Mouse (Mus musculus) limb, embryonic 13.5 days (tissue): ENCODE data around the gene Gm20388. TPM values are rescaled to one million over a fixed set of nuclear protein-coding genes. Genes with fewer than 3 reads are reported as not detected.
A peak's percentile ranks its signal among the peaks of the same experiment; 100 is the strongest.

Experiments
- ATAC-seq: fragments of 200-750 bp; cut with Nextera tagmentation; 2 replicates; pipeline ENCODE4 v1.8.0; 2017; ENCODE audit warnings: low read depth, moderate number of reproducible peaks, moderate TSS enrichment; ENCODE audit not compliant: low FRiP score
- H3K27ac ChIP-seq: fragments of 300-500 bp; sonication (generic); 2 replicates; pipeline ENCODE4 v1.5.1; 2015; ENCODE audit warnings: inconsistent platforms, mild to moderate bottlenecking, moderate library complexity
- H3K27me3 ChIP-seq: fragments of 300-500 bp; sonication (generic); 2 replicates; pipeline ENCODE4 v1.6.1; 2015; ENCODE audit warnings: mild to moderate bottlenecking, inconsistent platforms
- H3K36me3 ChIP-seq: fragments of 300-500 bp; sonication (generic); 2 replicates; pipeline ENCODE4 v1.6.1; 2015; ENCODE audit warnings: inconsistent platforms, mild to moderate bottlenecking, moderate library complexity
- H3K4me1 ChIP-seq: fragments of 300-500 bp; sonication (generic); 2 replicates; pipeline ENCODE4 v1.6.1; 2015; ENCODE audit warnings: inconsistent platforms
- H3K4me2 ChIP-seq: fragments of 300-500 bp; sonication (generic); replicated peaks from 2 replicates; pipeline ENCODE4 v1.6.1; 2015; ENCODE audit warnings: inconsistent platforms, mild to moderate bottlenecking, moderate library complexity
- H3K4me3 ChIP-seq: fragments of 300-500 bp; sonication (generic); 2 replicates; pipeline ENCODE4 v1.5.1; 2015; ENCODE audit warnings: moderate library complexity, mild to moderate bottlenecking, inconsistent platforms
- H3K9ac ChIP-seq: fragments of 300-500 bp; sonication (generic); 2 replicates; pipeline ENCODE4 v1.6.1; 2015; ENCODE audit warnings: mild to moderate bottlenecking, inconsistent platforms
- H3K9me3 ChIP-seq: fragments of 300-500 bp; sonication (generic); 2 replicates; pipeline ENCODE4 v1.6.1; 2016; ENCODE audit warnings: inconsistent platforms
- WGBS: fragments of 180-500 bp; shearing (Covaris S2); methylation state at CpG from one replicate; pipeline ENCODE4 v1.1.7; 2015; 5-methylcytosine and 5-hydroxymethylcytosine counted together
- polyA plus RNA-seq: library from polyadenylated mRNA; unstranded; fragments of >200 nt; fragmentation: Nextera tagmentation; extraction: Ambion mirVana; gene quantifications from 2 replicates; pipeline ENCODE4 v1.2.1, GENCODE M21; 2015

The Gm20388 gene
- polyA plus RNA-seq, 1 experiment from 2014 or later = 7.1 TPM

- H3K4me1 ChIP-seq = peaks cover 53% of the 10 kb centered on the region
- no peaks in the 10 kb centered on the region for H3K36me3 ChIP-seq
- H3K9ac ChIP-seq = peak overlapping the region; percentile 55; the same call in 1 of the 2 replicates
- H3K27ac ChIP-seq = peak overlapping the region; percentile 85
- WGBS = 18% methylated on average over 17 of the region's 17 CpGs
- H3K9me3 ChIP-seq = no peaks in the 10 kb centered on the region
- H3K4me2 ChIP-seq = peak overlapping the region; percentile 48
- no peak overlapping the region for H3K4me3 ChIP-seq
- no peaks in the 10 kb centered on the region for H3K27me3 ChIP-seq
- peak; percentile 57; the same call in 1 of the 2 replicates for ATAC-seq
These were observed 274.5 kb downstream of the Gm20388 start for GRCm38 (mm10) chr8:120184850-120185792.

- no peak overlapping the region for H3K9ac ChIP-seq
- no peak for ATAC-seq
- H3K4me3 ChIP-seq = no peak overlapping the region
- WGBS = 66% methylated on average over 8 of the region's 8 CpGs
- no peak overlapping the region for H3K4me2 ChIP-seq
- H3K4me1 ChIP-seq = peaks cover 59% of the 10 kb centered on the region
- H3K27me3 ChIP-seq = no peaks in the 10 kb centered on the region
- no peaks in the 10 kb centered on the region for H3K36me3 ChIP-seq
- H3K9me3 ChIP-seq = no peaks in the 10 kb centered on the region
- no peak overlapping the region; the same call in 1 of the 2 replicates for H3K27ac ChIP-seq
These were observed 275.8 kb downstream of the Gm20388 start for GRCm38 (mm10) chr8:120186454-120186853.

GRCm38 (mm10) chr8:120188510-120188909 lies 277.9 kb downstream of the Gm20388 start:
- Histone ChIP-seq H3K4me3 (no peak overlapping the region), H3K9me3 (no peaks in the 10 kb centered on the region), H3K27ac (no peak overlapping the region), H3K9ac (no peak overlapping the region), H3K4me1 (peaks cover 65% of the 10 kb centered on the region), H3K4me2 (no peak overlapping the region), H3K27me3 (no peaks in the 10 kb centered on the region), H3K36me3 (no peaks in the 10 kb centered on the region)
- ATAC-seq = no peak
- 85% methylated on average over 6 of the region's 6 CpGs for WGBS

GRCm38 (mm10) chr8:120189440-120189839 lies 278.8 kb downstream of the Gm20388 start:
- ATAC-seq = no peak
- Histone ChIP-seq H3K4me3 (no peak overlapping the region), H3K9me3 (no peaks in the 10 kb centered on the region), H3K27me3 (no peaks in the 10 kb centered on the region), H3K27ac (peak overlapping the region; percentile 94; the same call in 1 of the 2 replicates), H3K4me2 (no peak overlapping the region), H3K4me1 (peaks cover 58% of the 10 kb centered on the region), H3K9ac (no peak overlapping the region), H3K36me3 (no peaks in the 10 kb centered on the region)
- WGBS = 74% methylated on average over 6 of the region's 6 CpGs

GRCm38 (mm10) chr8:120190107-120190809 lies 279.6 kb downstream of the Gm20388 start:
- Histone ChIP-seq H3K9me3 (no peaks in the 10 kb centered on the region), H3K4me3 (no peak overlapping the region), H3K4me1 (peaks cover 50% of the 10 kb centered on the region), H3K27me3 (no peaks in the 10 kb centered on the region), H3K9ac (no peak overlapping the region), H3K4me2 (peak overlapping the region; percentile 62), H3K36me3 (no peaks in the 10 kb centered on the region), H3K27ac (peak overlapping the region; percentile 94)
- ATAC-seq = no peak
- 76% methylated on average over 17 of the region's 17 CpGs for WGBS

- Histone ChIP-seq H3K4me1 (peaks cover 43% of the 10 kb centered on the region), H3K4me2 (peak overlapping the region; percentile 62), H3K4me3 (peak overlapping the region; percentile 31), H3K9ac (peak overlapping the region; percentile 39), H3K9me3 (no peaks in the 10 kb centered on the region), H3K36me3 (no peaks in the 10 kb centered on the region), H3K27ac (peak overlapping the region; percentile 94), H3K27me3 (no peaks in the 10 kb centered on the region)
- WGBS = 22% methylated on average over 20 of the region's 20 CpGs
- peak; percentile 93 for ATAC-seq
These were observed 280.3 kb downstream of the Gm20388 start for GRCm38 (mm10) chr8:120190810-120191413.

GRCm38 (mm10) chr8:120191633-120192032 lies 281.0 kb downstream of the Gm20388 start:
- Histone ChIP-seq H3K4me2 (peak overlapping the region; percentile 62), H3K27ac (peak overlapping the region; percentile 94), H3K36me3 (no peaks in the 10 kb centered on the region), H3K27me3 (no peaks in the 10 kb centered on the region), H3K9me3 (no peaks in the 10 kb centered on the region), H3K9ac (peak overlapping the region; percentile 39), H3K4me1 (peaks cover 36% of the 10 kb centered on the region), H3K4me3 (peak overlapping the region; percentile 31; the same call in 1 of the 2 replicates)
- 54% methylated on average over 5 of the region's 5 CpGs for WGBS
- ATAC-seq = no peak

GRCm38 (mm10) chr8:120192118-120192517 lies 281.5 kb downstream of the Gm20388 start:
- 94% methylated on average over 5 of the region's 5 CpGs for WGBS

GRCm38 (mm10) chr8:120201351-120201750 lies 290.7 kb downstream of the Gm20388 start:
- no peak overlapping the region for H3K27ac ChIP-seq
- no peak overlapping the region for H3K4me3 ChIP-seq
- ATAC-seq = no peak
- WGBS = 81% methylated on average over 6 of the region's 6 CpGs
- no peaks in the 10 kb centered on the region for H3K36me3 ChIP-seq
- no peak overlapping the region for H3K4me2 ChIP-seq
- peaks cover 9% of the 10 kb centered on the region; the same call in 1 of the 2 replicates for H3K9me3 ChIP-seq
- no peak overlapping the region for H3K9ac ChIP-seq
- 0 out of 2 replicates have a peak, but pooled peaks cover 9% of the 10 kb centered on the region for H3K4me1 ChIP-seq
- no peaks in the 10 kb centered on the region for H3K27me3 ChIP-seq

More at GRCm38 (mm10) chr8:120192118-120192517, 281.5 kb downstream of the Gm20388 start:
- H3K27ac ChIP-seq = peak overlapping the region; percentile 94; the same call in 1 of the 2 replicates
- H3K4me2 ChIP-seq = no peak overlapping the region
- no peaks in the 10 kb centered on the region for H3K36me3 ChIP-seq
- no peaks in the 10 kb centered on the region for H3K9me3 ChIP-seq
- no peak overlapping the region for H3K4me3 ChIP-seq
- no peak for ATAC-seq
- H3K4me1 ChIP-seq = peaks cover 31% of the 10 kb centered on the region
- no peak overlapping the region for H3K9ac ChIP-seq
- no peaks in the 10 kb centered on the region for H3K27me3 ChIP-seq

GRCm38 (mm10) chr8:120202546-120202945 lies 291.9 kb downstream of the Gm20388 start:
- Histone ChIP-seq H3K9ac (no peak overlapping the region), H3K36me3 (no peaks in the 10 kb centered on the region), H3K4me1 (0 out of 2 replicates have a peak, but pooled peaks cover 9% of the 10 kb centered on the region), H3K4me3 (no peak overlapping the region), H3K27me3 (no peaks in the 10 kb centered on the region), H3K9me3 (peaks cover 9% of the 10 kb centered on the region; the same call in 1 of the 2 replicates), H3K27ac (no peak overlapping the region), H3K4me2 (no peak overlapping the region)
- WGBS = 60% methylated on average over 3 of the region's 3 CpGs
- no peak for ATAC-seq

- Histone ChIP-seq H3K27ac (no peak overlapping the region), H3K36me3 (no peaks in the 10 kb centered on the region), H3K4me1 (peaks cover 21% of the 10 kb centered on the region), H3K9ac (0 out of 2 replicates have a peak overlapping the region, but pooled peaks have one; percentile 25), H3K9me3 (peaks cover 5% of the 10 kb centered on the region; the same call in 1 of the 2 replicates), H3K27me3 (no peaks in the 10 kb centered on the region), H3K4me3 (no peak overlapping the region), H3K4me2 (no peak overlapping the region)
- no peak for ATAC-seq
- WGBS = 74% methylated on average over 7 of the region's 7 CpGs
These were observed 294.2 kb downstream of the Gm20388 start for GRCm38 (mm10) chr8:120204736-120205360.
